Mouse (Mus musculus): ENCODE measurements around the gene Daam1.

DNA sequence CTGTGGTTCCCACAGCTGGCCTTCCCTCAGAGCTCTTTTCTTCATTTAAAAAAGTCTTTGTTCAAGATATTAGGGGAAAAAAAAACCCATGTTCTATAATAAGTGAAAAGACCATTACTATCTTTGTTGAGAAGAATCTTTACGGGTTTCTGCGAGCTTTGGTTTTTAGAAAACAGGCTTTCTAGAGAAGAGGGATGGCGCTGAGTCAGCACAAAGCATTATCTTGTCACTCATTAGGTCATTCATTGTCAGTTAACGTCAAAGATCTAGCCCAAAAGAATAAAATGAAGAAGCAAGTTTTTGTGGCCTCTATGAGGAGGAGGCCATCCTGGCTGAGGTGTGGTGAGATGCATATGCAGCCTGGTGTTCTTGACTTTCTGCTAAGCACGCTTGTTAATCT lies 78.1 kb downstream of the Daam1 start:
- no peak for TF ChIP-seq POU5F1 (IDR thresholded peaks at IDR 0.05; ENCODE audit: borderline replicate concordance, low read length)
- TF ChIP-seq CTCF (conservative IDR thresholded peaks at IDR 0.05; ENCODE audit: low read length), result no peak
- TF ChIP-seq NANOG (IDR thresholded peaks at IDR 0.05; ENCODE audit: borderline replicate concordance, low read length), result no peak
